Mouse (Mus musculus) midbrain, embryonic 10.5 days (tissue): Measurements from ENCODE around the gene Runx2. TPM values are rescaled to one million over a fixed set of nuclear protein-coding genes. Genes with fewer than 3 reads are reported as not detected.

Experiments used
- DNase-seq: peaks from one replicate; pipeline ENCODE4 v3.0.0-alpha.2; 2017; ENCODE audit warnings: low spot score
- H3K27ac ChIP-seq: fragments of 300-500 bp; sonication (generic); replicated peaks from 2 replicates; pipeline ENCODE4 v1.5.1; 2016; ENCODE audit warnings: mild to moderate bottlenecking
- H3K27me3 ChIP-seq: fragments of 300-500 bp; sonication (generic); 2 replicates; pipeline ENCODE4 v1.6.1; 2016; ENCODE audit warnings: low read depth, mild to moderate bottlenecking; ENCODE audit not compliant: poor library complexity, severe bottlenecking
- H3K36me3 ChIP-seq: fragments of 300-500 bp; sonication (generic); 2 replicates; pipeline ENCODE4 v1.6.1; 2016; ENCODE audit warnings: mild to moderate bottlenecking, moderate library complexity
- H3K4me1 ChIP-seq: fragments of 300-500 bp; sonication (generic); 2 replicates; pipeline ENCODE4 v1.6.1; 2016
- H3K4me3 ChIP-seq: fragments of 300-500 bp; sonication (generic); 2 replicates; pipeline ENCODE4 v1.5.1; 2016; ENCODE audit warnings: mild to moderate bottlenecking, moderate library complexity
- H3K9me3 ChIP-seq: fragments of 300-500 bp; sonication (generic); replicated peaks from 2 replicates; pipeline ENCODE4 v1.6.1; 2016; ENCODE audit warnings: mild to moderate bottlenecking
- WGBS: fragments of 180-500 bp; shearing (Covaris S2); methylation state at CpG from one replicate; pipeline ENCODE4 v1.1.7; 2016; 5-methylcytosine and 5-hydroxymethylcytosine counted together
- polyA plus RNA-seq: library from polyadenylated mRNA; unstranded; fragments of >200 nt; fragmentation: Nextera tagmentation; extraction: Ambion mirVana; gene quantifications from 2 replicates; pipeline ENCODE4 v1.2.1, GENCODE M21; 2016

Runx2 gene
- polyA plus RNA-seq, 1 experiment from 2014 or later = 0.17 TPM

- no peaks in the 10 kb centered on the region for H3K36me3 ChIP-seq
- no peak overlapping the region for H3K4me3 ChIP-seq
- WGBS = 79% methylated on average over 8 of the region's 8 CpGs
- H3K27ac ChIP-seq = no peak overlapping the region
- DNase-seq = no peak
- peaks cover 4% of the 10 kb centered on the region for H3K4me1 ChIP-seq
- H3K9me3 ChIP-seq = no peaks in the 10 kb centered on the region
- no peaks in the 10 kb centered on the region for H3K27me3 ChIP-seq
These were observed 267.8 kb downstream of the Runx2 start for GRCm38 (mm10) chr17:44546801-44547200.

- H3K36me3 ChIP-seq = no peaks in the 10 kb centered on the region
- no peaks in the 10 kb centered on the region for H3K9me3 ChIP-seq
- WGBS = 61% methylated on average over 14 of the region's 14 CpGs
- peaks cover 4% of the 10 kb centered on the region for H3K4me1 ChIP-seq
- no peak overlapping the region for H3K4me3 ChIP-seq
- DNase-seq = no peak
- no peaks in the 10 kb centered on the region for H3K27me3 ChIP-seq
- no peak overlapping the region for H3K27ac ChIP-seq
These were observed 269.3 kb downstream of the Runx2 start for GRCm38 (mm10) chr17:44545141-44545813.

GRCm38 (mm10) chr17:44542706-44543105, 271.9 kb downstream of the Runx2 start:
- Histone ChIP-seq H3K27ac (no peak overlapping the region), H3K4me3 (no peak overlapping the region), H3K4me1 (peaks cover 4% of the 10 kb centered on the region), H3K9me3 (no peaks in the 10 kb centered on the region), H3K36me3 (no peaks in the 10 kb centered on the region), H3K27me3 (no peaks in the 10 kb centered on the region)
- DNase-seq = no peak
- WGBS = 96% methylated on average over 3 of the region's 3 CpGs

DNA sequence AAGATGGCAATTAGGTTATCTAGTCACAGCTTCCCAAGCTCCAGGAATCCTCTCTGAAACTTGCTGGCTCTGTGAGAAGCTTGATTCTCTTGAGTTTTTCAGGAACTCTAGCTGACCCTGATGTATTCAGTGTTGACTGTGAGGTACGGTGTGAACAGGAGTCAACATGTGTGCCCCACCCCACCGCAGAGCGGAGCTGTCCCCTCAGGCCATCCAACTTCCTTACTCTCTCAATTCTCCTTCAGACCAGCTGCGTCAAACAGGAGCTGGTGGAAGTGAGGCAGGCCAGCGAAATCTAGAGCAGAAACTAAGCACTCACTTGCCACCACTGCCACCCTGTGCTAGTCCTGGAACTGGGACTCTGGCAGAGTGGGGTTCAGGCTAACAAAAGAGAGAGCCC, 273.9 kb downstream of the Runx2 start:
- Histone ChIP-seq H3K27me3 (no peaks in the 10 kb centered on the region), H3K4me1 (peaks cover 4% of the 10 kb centered on the region), H3K4me3 (no peak overlapping the region), H3K36me3 (no peaks in the 10 kb centered on the region), H3K27ac (no peak overlapping the region), H3K9me3 (no peaks in the 10 kb centered on the region)
- DNase-seq = no peak
- WGBS = 75% methylated on average over 5 of the region's 5 CpGs

GRCm38 (mm10) chr17:44538921-44539320, 275.7 kb downstream of the Runx2 start:
- H3K27ac ChIP-seq = no peak overlapping the region
- no peaks in the 10 kb centered on the region for H3K36me3 ChIP-seq
- no peaks in the 10 kb centered on the region for H3K4me1 ChIP-seq
- no peaks in the 10 kb centered on the region for H3K27me3 ChIP-seq
- H3K9me3 ChIP-seq = no peaks in the 10 kb centered on the region
- DNase-seq = no peak
- WGBS = 77% methylated on average over 11 of the region's 11 CpGs
- H3K4me3 ChIP-seq = no peak overlapping the region

GRCm38 (mm10) chr17:44530000-44530399, 284.6 kb downstream of the Runx2 start:
- H3K4me3 ChIP-seq = no peak overlapping the region
- no peak overlapping the region for H3K27ac ChIP-seq
- WGBS = 82% methylated on average over 6 of the region's 6 CpGs
- no peaks in the 10 kb centered on the region for H3K4me1 ChIP-seq
- DNase-seq = no peak
- H3K36me3 ChIP-seq = no peaks in the 10 kb centered on the region
- no peaks in the 10 kb centered on the region for H3K27me3 ChIP-seq
- H3K9me3 ChIP-seq = no peaks in the 10 kb centered on the region

GRCm38 (mm10) chr17:44528617-44529016, 286.0 kb downstream of the Runx2 start:
- no peaks in the 10 kb centered on the region for H3K27me3 ChIP-seq
- no peak for DNase-seq
- H3K4me1 ChIP-seq = no peaks in the 10 kb centered on the region
- H3K27ac ChIP-seq = no peak overlapping the region
- no peaks in the 10 kb centered on the region for H3K9me3 ChIP-seq
- no peaks in the 10 kb centered on the region for H3K36me3 ChIP-seq
- 55% methylated on average over 4 of the region's 4 CpGs for WGBS
- no peak overlapping the region for H3K4me3 ChIP-seq

- H3K27me3 ChIP-seq = no peaks in the 10 kb centered on the region
- no peaks in the 10 kb centered on the region for H3K9me3 ChIP-seq
- 83% methylated on average over 1 of the region's 1 CpGs for WGBS
- no peaks in the 10 kb centered on the region for H3K4me1 ChIP-seq
- no peaks in the 10 kb centered on the region for H3K36me3 ChIP-seq
- no peak for DNase-seq
- H3K27ac ChIP-seq = no peak overlapping the region
- no peak overlapping the region for H3K4me3 ChIP-seq
These were observed 290.5 kb downstream of the Runx2 start for GRCm38 (mm10) chr17:44524146-44524545.

DNA sequence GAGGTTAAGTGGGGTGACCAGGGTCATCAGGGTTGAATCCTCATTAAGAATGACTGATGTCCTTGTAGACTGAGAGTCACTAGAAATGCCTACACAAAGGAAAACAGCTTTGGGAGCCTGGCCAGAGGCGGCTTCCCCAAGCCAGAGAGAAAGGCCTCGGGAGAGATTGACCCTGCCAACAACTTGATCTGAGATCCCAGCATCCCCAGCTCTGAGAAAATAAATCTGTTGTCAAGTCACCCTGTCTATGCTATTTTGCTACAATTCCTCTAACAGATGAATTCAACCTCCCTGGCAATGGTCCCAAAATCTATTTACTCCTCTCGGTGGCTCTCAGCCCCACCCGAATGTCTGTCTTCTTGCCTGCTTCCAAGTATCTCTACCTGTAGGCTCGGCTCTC, 291.7 kb downstream of the Runx2 start:
- Histone ChIP-seq H3K27me3 (no peaks in the 10 kb centered on the region), H3K36me3 (no peaks in the 10 kb centered on the region), H3K9me3 (no peaks in the 10 kb centered on the region), H3K4me3 (no peak overlapping the region), H3K27ac (no peak overlapping the region), H3K4me1 (no peaks in the 10 kb centered on the region)
- DNase-seq = no peak
- 84% methylated on average over 5 of the region's 5 CpGs for WGBS

DNA sequence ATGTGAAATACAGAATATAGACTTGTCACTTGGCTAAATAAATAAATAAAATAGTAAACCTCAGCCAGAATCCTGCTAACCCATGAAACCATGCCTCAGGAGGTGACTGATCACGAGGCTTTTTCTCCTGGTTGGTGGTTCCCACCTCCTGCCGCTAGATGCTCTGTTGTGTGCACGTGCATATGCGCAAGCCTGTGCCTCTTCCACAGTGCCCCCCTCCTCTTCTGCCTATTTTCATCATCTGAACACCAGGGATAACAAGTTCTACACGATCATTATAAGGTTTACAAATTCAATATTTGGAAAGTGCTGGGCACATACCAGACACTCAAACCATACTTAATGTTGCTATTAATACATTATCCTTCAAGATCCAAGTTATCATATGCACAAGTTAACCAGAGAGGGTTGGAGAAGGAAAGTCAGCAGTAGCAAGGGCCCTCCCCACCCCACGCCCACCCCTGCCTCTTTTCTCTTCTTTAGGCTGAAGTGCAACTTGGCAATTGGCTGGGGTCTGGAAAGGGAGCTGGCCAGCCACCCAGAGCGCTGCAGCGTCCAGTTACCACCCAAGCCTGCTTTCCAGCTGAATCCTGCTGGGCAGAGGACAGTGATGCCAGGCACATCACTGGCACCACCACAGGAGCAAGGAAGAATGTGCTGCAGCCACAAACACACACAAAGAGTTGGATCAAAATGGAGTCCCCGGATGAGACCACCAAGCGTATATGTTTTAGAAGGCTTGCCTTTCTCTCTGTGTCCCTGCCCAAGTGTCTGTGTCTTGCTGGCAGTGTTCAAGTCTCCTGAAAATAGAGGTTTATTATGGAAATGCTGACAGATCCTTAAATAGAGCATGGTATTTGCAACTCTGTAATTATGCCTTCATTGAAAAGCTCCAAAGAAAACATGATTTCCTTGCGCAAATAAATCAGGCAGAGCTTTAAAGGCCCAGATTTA, 294.2 kb downstream of the Runx2 start:
- DNase-seq = no peak
- Histone ChIP-seq H3K4me3 (no peak overlapping the region), H3K36me3 (no peaks in the 10 kb centered on the region), H3K27me3 (no peaks in the 10 kb centered on the region), H3K27ac (no peak overlapping the region), H3K9me3 (no peaks in the 10 kb centered on the region), H3K4me1 (no peaks in the 10 kb centered on the region)
- WGBS = 80% methylated on average over 11 of the region's 11 CpGs

- DNase-seq = no peak
- H3K9me3 ChIP-seq = no peaks in the 10 kb centered on the region
- H3K27ac ChIP-seq = no peak overlapping the region
- WGBS = 80% methylated on average over 3 of the region's 3 CpGs
- H3K36me3 ChIP-seq = no peaks in the 10 kb centered on the region
- H3K4me1 ChIP-seq = no peaks in the 10 kb centered on the region
- no peak overlapping the region for H3K4me3 ChIP-seq
- H3K27me3 ChIP-seq = no peaks in the 10 kb centered on the region
These were observed 295.2 kb downstream of the Runx2 start for GRCm38 (mm10) chr17:44519356-44519755.

- WGBS = 89% methylated on average over 6 of the region's 6 CpGs
These were observed 296.4 kb downstream of the Runx2 start for GRCm38 (mm10) chr17:44518156-44518555.

GRCm38 (mm10) chr17:44508198-44508715, 306.3 kb downstream of the Runx2 start:
- 73% methylated on average over 7 of the region's 7 CpGs for WGBS
- Histone ChIP-seq H3K9me3 (no peaks in the 10 kb centered on the region), H3K4me1 (peaks cover 14% of the 10 kb centered on the region), H3K4me3 (no peak overlapping the region), H3K36me3 (no peaks in the 10 kb centered on the region), H3K27ac (0 out of 2 replicates have a peak overlapping the region, but pooled peaks have one; percentile 18), H3K27me3 (no peaks in the 10 kb centered on the region)
- no peak for DNase-seq

More at GRCm38 (mm10) chr17:44518156-44518555, 296.4 kb downstream of the Runx2 start:
- H3K9me3 ChIP-seq = no peaks in the 10 kb centered on the region
- H3K27me3 ChIP-seq = no peaks in the 10 kb centered on the region
- H3K36me3 ChIP-seq = no peaks in the 10 kb centered on the region
- H3K27ac ChIP-seq = no peak overlapping the region
- H3K4me3 ChIP-seq = no peak overlapping the region
- H3K4me1 ChIP-seq = no peaks in the 10 kb centered on the region
- DNase-seq = no peak
